Mouse (Mus musculus): ENCODE measurements at regions not wholly inside any gene's neighbourhood (a gene's known extent, or its start where the extent isn't known, plus 50 kb on each side); places are given as distances from the start of the nearest gene placed in this dataset.
"Not testable (repeated sequence)": the region's sequence is repeated elsewhere in the genome, so short reads cannot be mapped to it uniquely, and the experiment has no call there.

- not testable (repeated sequence) for TF ChIP-seq CTCF (IDR thresholded peaks at IDR 0.05); EP300 (IDR thresholded peaks at IDR 0.05; ENCODE audit: insufficient read depth, low read depth, low read length)
These were observed 272.5 kb downstream of the Gm21863 start for GRCm38 (mm10) chr12:20226831-20227230.

Measured in heart, adult 2 months (tissue).